Mouse (Mus musculus): ENCODE measurements around the gene Pctp.

Gene Pctp

DNA sequence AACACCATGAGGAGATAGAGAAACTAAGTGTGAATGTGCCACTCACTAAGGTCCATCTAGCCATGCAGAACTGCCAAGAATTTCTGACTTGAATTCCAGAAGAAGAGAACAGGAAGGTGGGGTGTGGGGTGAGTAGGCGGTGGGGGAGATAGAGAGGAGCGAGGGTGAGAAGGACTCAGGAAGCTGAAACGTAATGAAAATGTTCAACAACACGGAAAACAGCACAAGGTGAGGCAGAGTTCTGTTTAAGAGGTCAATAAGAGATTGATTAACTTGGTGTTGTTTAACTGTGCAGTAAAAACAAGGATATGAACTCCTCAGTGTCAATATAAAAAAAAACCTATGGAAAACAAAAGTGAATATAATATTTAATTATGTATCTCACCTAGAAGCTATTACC, 3.4 kb upstream of the Pctp start:
- no peak for DNase-seq

DNA sequence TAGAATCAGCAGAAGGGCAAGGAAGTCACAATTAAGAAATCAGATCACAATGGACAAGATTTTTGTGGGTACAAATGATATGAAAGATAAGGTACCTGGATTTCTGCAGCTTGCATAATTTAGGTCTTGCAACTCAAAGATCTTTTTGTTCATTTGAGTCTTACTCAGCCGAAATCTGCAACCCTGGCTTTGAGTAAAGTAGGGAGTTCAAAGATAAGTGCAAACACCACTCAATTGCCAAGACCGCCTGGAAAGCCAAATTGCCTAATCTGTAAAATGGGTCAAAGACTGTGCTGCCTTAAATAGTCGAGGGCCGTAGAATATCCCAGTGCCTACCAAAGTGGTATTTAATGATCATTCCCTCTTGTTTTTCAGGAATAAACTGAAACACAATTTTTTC, 692 bp upstream of the Pctp start:
- DNase-seq: no peak

DNA sequence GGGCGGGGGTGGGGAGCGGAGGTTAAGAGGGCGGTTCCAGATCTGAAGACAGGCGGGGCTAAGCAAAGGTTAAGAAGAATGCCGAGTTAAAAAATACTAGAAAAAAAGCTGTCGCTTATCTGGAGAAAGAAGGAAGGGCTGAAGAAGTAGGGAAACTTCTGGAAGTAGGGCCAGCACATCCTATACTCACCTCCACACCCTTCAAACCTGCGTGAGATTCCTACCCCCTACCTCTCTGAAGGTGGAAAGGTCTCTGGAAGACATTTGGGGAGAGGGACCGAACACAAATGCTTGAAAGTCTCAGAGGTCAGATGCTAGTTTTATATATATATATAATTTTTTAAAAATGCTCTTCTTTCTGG, 274 bp upstream of the Pctp start:
- no peak for DNase-seq

DNA sequence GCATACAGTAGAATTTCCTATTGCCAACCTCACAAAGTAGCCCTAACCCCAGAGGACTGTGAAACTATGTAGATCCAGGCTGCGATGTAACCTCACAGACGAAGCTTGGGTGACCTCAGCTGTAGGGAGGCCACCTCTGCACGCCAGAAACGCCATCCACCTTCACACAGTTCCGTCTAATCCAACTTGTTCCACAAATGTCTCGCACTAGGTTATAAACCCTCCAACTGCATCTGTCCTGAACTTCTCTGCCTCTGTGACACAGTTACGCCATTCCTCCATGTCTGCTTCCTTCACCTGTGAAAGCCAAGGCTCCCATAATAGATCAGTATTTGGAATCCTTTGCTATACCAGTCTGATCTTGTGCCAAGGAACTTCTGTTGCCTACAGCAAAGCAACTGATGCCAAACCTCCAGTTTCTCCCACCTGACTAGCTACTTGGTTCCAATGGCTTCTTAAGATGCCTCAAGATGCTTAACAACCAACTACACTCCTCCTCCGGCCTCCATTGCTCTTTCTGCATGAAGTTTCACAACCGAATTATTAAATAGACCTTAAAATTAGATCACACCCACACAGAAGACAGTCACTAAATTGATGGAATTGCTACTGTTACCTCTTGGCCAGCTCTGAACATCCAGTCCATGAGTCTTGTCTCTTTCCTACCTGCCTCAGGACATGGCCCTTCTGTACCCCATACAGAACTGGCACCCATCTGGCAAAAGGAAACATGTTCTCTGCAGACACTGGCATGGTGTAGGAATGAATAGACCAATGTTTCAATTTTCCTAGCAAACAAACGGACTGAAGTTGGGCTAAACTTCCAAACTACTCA, 1.1 kb downstream of the Pctp start:
- DNase-seq: no peak

DNA sequence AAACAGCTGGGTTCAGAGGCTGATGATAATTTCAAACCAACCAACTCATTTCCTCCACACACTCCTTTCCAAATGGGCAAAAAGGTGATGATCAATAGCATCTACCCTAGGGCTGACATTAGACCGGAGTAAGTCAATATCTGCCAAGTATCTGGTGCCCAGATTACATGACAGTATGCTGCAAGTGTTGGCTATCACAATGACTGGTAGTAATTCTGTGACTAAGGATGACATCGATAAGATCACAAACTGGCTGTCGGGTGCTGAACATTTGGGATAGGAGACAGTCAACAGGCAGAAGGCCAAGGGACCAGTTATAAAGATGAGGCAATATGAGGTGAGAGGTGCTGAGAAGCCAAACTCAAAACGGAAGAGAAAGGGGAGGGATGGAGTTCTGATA, 2.0 kb downstream of the Pctp start:
- no peak for DNase-seq

DNA sequence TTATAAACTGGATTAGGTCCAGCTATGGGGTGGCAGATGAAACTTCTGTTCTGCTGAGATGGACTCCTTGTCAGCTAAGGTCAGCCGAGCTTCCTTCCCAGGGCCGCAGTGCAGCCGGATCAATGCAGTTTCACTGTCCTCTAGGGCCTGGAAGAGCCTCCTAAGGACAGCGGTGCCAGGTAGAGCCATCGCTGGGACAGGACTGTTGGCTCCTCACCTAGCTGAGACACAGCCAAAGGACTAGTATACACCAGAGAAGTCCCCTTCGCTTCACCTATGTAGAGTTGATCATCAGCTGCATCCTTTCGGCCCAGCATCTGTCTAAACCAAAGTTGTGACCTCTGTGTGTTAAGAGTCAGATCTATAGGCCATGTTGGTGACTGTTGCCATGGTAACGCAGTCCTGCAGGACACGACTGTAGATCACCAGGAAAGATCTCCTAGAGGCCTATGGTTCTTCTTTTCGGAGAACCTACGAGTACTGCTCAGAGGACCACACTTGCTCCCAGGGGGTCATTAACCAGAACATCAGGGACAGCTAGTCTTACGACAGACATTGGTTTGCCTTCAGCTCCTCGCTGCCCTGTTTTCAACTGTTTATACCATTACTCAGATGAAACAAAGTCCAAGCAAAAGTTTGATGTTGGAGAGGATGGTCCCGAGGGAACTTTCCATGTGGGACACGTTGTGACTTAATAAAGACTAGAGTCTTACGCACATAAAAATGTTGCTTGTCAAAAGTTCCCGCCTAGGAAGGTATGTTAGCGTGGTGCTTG, 3.5 kb downstream of the Pctp start:
- no peak for DNase-seq

DNA sequence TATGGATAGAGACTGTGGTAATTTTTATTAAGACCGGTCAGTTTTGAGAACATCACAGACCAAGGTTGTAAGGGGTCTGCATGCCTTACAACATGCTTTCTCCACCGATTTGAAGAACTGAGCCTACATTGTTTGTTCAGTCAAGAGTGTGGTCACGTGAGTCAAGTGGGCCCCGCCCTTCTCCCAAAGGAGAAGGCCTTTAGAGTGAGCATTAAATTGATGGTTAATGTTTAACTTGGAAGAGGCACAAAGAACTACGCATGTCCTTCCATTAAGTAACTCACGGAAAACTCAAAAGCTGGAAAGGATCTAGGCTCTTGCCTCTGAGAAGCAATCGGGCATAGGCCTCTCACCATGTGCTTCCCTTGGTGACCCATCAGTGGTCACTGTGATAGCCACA, 5.8 kb downstream of the Pctp start:
- no peak for DNase-seq

DNA sequence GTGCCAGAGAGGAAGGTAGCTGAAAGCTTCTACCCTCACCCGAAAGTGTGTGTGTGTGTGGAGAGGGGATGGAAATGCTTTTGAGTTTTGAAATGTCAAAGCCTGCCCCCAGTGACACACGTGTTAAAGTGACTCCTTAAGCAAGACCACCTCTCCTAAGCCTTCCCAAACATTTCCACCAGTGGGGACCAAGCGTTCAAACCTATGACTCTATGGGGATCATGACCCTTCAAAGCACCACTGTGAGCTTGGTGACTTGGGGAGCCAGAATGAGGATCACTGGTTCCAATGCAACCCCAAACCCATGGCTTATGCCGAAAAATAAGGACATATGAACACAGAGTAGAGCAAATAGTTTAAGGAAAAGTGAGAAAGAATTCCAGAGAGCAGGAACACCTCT, 6.3 kb downstream of the Pctp start:
- no peak for DNase-seq

DNA sequence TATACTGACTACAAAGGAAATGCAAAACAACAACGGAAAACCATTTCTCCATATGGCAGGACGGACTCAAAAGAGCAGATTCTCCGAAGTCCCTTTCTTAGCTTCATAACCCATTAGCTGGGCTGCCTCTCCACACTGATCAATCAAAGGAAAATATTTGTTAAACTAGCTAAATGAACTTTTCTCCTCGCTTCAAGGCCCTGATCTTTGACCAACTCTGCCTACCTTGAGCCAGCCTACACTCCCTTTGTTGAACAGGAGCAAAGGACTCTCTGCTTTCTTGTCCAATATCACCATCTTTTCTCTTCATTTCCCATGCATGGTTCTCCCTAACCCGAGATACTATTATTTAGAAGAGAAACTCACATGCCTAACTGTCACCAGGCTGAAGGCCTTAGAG, 7.1 kb downstream of the Pctp start:
- DNase-seq: no peak

DNA sequence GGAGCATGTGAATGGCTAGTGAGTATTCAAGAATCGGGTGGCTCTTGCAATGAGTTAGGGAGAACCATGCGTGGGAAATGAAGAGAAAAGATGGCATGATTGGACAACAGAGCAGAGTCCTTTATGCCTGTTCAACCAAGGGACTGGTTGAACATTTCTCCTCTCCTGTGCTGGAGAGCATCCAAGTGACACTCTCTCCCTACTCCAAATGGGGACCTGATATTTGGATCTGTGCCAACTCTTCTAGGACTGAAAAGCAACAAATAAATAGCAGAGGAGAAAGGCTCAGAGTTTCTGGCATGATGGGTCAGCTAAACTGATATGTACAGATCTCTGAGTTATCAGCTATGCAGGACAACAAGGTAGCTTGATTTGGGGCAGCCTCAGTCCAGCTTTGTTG, 8.0 kb downstream of the Pctp start:
- no peak for DNase-seq

DNA sequence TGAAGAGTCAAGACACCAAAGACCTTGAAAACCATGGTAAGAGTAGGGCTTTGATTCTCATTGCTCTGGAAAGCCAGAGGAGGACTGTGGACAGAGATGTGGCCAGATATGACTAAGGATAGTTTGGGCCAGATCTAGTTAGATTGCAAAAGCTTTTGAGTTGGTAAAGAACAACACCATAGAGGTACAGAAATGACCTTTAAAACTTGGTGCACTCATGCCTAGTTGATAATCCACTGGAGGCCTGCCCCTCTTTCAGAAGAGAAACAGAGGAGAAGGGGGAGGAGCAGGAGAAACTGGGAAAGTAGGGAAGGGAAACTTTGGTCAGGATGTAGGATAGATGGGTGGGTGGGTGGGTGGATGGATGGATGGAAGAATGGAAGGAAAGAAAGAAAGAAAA, 11.0 kb downstream of the Pctp start:
- no peak for DNase-seq

DNA sequence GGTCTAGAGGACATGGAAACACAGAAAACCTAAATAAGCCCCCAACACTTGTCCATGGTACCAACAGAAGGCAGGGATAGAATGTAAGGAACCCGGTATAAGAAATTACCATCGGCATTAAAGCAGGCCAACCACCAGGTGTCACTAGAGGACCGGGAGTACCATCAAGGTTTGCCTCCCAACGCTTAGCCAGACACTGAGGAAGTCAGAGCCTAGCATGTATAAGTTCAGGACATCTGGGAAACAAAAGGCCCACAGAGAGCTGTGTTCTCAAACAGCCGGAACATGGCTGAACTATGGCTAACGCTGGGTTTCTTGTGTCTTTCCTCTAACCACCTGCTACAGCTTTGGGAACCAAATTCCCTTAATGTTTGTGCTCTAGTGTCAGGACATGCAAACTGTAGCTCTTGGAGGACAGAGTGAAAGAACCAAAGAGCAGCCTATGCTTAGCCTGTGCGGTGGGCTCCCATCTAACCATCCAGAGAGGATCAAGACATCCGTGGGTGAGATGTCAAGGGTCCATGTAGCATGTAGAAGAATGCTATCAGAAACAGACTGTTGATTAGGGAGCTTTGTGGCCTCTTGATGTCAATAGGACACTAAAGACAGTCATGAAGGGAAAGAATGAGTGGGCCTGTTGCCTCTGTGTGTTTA, 13.6 kb downstream of the Pctp start:
- peak; percentile 88 for DNase-seq

DNA sequence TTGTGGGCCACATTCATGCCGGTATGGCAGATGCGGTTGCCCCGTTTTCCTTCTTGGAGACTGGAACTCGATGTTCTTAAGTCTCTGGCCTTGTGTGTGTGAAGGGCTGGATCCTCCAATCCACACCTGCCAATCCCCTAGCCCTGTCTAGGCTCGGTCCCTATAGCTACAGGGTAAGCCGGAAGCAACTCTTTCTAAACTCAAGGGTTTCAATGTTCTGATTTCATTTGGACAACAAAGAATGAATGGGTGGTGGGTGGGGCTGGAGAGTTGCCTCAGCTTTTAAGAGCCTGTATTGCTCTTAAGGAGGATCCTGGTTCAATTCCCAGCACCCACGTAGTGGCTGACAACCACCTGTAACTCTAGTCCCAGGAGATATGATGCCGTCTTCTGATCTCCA, 16.2 kb downstream of the Pctp start:
- DNase-seq: no peak

DNA sequence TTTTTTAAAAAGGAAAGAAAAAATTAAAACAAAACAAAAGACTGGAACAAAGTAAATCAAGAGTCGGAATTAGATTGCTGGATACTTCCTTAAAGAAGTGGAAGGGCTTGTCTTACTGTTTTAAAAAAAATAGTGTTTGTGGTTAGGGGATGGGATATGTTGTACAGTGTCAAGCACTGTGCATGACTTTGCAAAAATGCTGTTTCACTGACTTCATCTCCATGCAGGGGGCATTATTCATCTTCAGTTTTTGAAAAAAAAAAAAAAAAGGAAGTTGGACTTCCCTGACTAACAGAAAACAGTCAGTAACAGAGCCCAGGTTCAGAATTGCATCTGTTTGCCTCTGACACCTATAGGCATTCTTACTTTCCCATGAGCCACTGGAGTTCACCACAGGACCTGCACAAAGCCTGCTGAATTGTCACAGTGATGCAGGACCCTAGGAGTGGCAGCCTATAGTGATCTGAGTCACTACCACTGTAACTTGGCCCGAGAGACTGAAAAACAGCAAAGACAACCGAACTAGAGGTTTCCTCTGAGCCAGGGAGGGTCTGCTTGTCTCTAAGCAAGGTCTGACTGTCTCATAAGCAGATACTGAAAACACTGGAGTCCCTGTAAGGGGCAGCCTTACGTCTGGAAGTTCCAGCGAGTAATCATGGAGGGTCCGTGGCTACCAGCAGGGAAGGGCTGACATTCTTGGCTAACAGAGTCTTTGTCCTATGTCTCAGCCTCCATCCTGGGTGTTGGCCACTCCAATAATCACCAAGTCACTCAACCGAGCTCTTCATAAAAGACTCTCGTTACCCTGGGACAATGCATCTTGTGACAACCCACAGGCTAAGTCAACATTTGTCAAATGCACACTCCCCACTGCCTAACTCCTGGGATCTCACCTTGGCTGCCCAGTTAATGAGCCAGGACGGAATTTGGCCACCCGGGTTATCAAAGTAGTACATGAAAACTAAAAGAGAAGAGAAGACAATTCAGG, 17.2 kb downstream of the Pctp start:
- DNase-seq: no peak

DNA sequence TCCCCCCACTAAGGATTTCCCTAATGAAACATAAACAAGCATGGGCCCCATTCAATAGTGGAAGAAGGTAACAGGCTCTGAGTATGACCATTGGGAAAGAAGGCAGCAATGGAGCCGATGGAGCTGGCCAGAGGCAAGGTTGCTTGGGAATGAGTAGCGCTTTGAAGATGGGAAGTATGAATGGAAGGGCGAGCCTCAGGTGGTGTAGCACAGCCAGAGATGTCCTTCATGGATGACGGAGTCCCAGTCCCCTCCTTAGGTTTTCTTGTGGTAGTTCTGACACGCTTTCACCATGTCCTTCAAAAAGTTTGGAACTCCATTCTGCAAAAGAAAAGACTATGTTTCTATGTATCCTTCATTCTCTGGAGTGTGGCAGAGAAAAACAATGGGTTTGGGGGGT, 18.3 kb downstream of the Pctp start:
- DNase-seq: no peak

DNA sequence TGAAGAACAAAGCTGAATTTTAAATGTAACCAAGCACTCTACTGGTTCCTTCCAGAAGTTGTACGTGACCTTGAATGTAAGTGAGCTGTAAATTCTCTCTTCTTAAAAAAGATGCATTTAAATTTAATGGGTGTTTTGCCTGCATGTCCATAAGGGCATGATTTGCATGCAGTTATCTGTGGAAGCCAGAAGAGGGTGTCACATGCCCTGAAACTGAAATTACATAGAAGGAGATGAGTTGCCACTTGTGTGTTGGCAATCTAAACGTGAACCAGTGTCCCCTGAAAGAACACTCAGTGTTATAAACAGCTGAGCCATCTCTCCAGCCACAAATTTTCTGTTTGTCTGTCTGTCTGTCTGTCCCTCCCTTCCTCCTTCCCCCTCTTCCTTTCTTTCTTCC, 19.8 kb downstream of the Pctp start:
- no peak for DNase-seq

DNA sequence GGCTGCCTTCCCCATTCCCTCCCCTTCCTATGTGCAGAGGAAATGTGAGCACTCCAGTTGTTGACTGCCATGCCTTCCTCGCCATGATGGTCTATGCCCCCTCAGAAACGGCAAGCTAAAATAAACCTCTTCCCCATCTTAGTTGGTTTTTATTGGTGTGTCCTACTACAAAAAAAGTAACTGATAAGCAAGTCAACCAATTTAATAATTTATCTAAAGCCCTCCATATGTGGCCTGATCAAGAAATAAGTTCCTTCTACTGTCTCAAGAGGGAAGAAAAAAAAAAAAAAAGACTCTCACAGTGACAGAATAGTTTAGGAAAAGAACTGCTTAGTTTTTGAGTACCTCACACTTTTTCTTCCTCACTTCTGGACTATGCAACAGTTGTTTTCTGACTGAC, 22.6 kb downstream of the Pctp start:
- no peak for DNase-seq

DNA sequence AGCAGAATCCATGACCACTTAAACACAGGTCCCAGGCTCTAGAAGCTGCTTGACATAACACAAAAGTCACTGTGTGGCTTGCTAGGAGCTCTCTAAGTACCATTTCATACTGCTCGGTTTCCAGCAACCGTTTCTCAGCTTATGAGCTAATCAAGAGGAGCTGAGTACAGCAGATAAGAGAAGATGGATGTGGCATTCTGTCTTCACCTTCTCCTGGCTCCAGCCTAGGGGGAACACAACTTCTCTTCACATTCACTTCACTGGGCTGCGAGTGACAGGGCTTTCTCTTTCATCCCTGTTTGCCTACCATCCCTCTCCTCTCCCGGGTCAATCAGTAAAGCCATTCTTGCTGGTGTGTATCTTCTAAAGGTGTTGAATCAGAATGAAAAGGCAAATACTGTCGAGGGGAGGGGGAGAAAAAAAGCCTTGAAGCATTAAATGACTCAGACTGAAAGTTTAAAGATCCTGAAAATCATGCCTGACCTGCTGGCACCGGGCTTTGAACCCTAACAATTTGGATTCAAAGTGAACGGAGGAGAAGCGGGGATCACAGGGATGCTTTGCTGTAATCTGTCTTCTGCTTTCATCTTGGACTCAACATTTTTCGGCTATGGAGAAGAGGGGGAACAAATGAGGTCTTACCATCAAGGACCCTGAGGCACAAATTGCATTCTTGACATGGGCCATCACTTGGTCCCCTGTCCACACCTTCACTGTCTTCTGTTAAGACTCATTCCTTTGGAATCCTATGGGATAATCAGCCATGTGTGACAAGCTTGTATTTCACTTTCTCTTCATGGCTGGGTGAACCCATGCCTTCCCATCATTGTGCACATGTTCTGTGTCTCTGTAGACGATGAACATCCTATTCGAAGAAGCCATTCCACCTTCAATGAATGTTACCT, 23.5 kb downstream of the Pctp start:
- DNase-seq: no peak

DNA sequence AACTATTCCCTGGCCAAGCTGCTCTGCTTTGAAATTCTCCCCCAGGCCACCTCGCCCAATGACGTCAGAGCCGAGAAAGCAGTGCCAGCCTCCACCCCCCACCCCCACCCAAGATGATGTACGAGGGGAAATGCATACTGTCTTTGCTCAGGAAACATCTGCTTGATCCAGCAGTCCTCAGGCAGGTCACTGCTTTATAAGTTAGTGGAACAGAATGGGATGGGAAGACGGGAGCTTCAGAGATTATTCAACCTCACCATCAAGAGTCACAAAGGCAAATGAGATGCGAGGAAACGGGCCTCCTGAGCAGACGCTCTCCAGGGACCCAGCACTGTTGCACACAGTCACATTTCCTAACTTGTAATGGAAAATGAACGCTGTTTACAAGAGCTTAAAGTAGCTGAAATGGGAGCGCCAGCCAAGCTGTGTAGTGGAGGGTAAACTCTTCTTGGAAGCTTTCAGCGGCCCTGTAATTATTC, 24.3 kb downstream of the Pctp start:
- DNase-seq: peak; percentile 33

DNA sequence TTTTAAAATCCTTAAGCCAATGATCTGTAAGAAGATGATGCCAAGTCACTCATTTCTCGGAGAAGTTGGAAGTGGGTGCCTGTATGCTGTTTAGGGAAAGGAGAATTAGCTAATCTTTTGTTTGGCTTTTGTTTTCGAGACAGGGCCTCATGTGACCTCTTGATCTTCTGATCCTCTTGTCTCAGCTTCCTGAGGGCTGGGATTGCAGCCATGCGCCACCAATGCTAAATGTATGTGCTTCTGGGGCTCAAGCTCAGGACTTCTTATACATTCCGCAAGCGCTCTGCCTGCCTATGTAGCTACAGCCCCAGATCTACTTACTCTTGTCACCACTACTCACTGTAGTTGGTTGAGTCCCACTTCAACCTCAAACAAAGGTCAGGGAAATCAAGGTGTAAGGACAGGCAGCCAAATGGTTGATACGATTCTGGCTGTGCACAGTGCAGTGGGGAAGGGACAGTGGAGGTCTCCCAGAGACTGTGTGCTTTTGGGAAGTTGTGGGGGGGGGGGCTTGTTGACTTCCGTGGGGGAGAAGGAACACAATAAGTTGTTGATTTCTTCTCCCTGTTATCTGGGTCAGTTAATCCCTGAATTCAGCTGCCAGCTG, 24.8 kb downstream of the Pctp start:
- DNase-seq: no peak

DNA sequence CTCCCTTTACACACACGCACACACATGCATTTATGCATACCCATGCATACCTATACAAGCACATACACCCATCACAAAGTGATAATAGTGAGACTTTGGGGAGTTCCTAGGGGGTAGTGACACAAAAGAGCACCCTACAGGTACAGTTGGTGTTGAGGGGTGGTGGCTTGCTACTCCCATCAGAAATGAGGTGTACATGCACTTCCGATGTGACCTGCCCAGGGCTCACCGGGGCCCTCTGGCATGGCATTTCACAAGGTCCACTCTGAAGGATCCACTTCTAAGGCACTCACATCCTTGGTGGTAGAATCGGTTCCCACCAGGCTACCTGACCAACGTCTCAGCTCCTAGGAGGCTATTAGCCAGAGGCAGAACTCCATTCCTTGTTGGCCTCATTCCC, 26.3 kb downstream of the Pctp start:
- no peak for DNase-seq
